Mouse (Mus musculus) intestine, embryonic 15.5 days (tissue): ENCODE measurements around the gene Cavin1. TPM values are rescaled to one million over a fixed set of nuclear protein-coding genes. Genes with fewer than 3 reads are reported as not detected.

Experiments
- ATAC-seq: fragments of 200-750 bp; cut with Nextera tagmentation; 2 replicates; pipeline ENCODE4 v1.8.0; 2017; ENCODE audit warnings: moderate TSS enrichment, moderate library complexity
- H3K27ac ChIP-seq: fragments of 300-500 bp; sonication (generic); 2 replicates; pipeline ENCODE4 v1.5.1; 2015; ENCODE audit warnings: mild to moderate bottlenecking, inconsistent platforms
- H3K27me3 ChIP-seq: fragments of 300-500 bp; sonication (generic); replicated peaks from 2 replicates; pipeline ENCODE4 v1.6.1; 2015; ENCODE audit warnings: inconsistent platforms
- H3K36me3 ChIP-seq: fragments of 300-500 bp; sonication (generic); 2 replicates; pipeline ENCODE4 v1.6.1; 2015; ENCODE audit warnings: inconsistent platforms
- H3K4me1 ChIP-seq: fragments of 300-500 bp; sonication (generic); replicated peaks from 2 replicates; pipeline ENCODE4 v1.6.1; 2015; ENCODE audit warnings: inconsistent platforms
- H3K4me2 ChIP-seq: fragments of 300-500 bp; sonication (generic); replicated peaks from 2 replicates; pipeline ENCODE4 v1.6.1; 2015; ENCODE audit warnings: mild to moderate bottlenecking, inconsistent platforms
- H3K4me3 ChIP-seq: fragments of 300-500 bp; sonication (generic); replicated peaks from 2 replicates; pipeline ENCODE4 v1.5.1; 2015; ENCODE audit warnings: inconsistent platforms
- H3K9ac ChIP-seq: fragments of 300-500 bp; sonication (generic); 2 replicates; pipeline ENCODE4 v1.6.1; 2015; ENCODE audit warnings: inconsistent platforms
- H3K9me3 ChIP-seq: fragments of 300-500 bp; sonication (generic); 2 replicates; pipeline ENCODE4 v1.6.1; 2016; ENCODE audit warnings: inconsistent platforms
- WGBS: fragments of 180-500 bp; shearing (Covaris S2); methylation state at CpG from one replicate; pipeline ENCODE4 v1.1.7; 2015; 5-methylcytosine and 5-hydroxymethylcytosine counted together
- polyA plus RNA-seq: library from polyadenylated mRNA; unstranded; fragments of >200 nt; fragmentation: Nextera tagmentation; extraction: Ambion mirVana; gene quantifications from 2 replicates; pipeline ENCODE4 v1.2.1, GENCODE M21; 2015

The Cavin1 gene
- polyA plus RNA-seq, 1 experiment from 2014 or later, result 237 TPM

GRCm38 (mm10) chr11:100920887-100921624, 49.6 kb downstream of the Cavin1 start:
- no peaks in the 10 kb centered on the region for H3K27me3 ChIP-seq
- no peak overlapping the region for H3K4me2 ChIP-seq
- 82% methylated on average over 4 of the region's 4 CpGs for WGBS
- no peak for ATAC-seq
- no peaks in the 10 kb centered on the region for H3K4me1 ChIP-seq
- no peak overlapping the region for H3K27ac ChIP-seq
- no peaks in the 10 kb centered on the region for H3K36me3 ChIP-seq
- no peak overlapping the region for H3K4me3 ChIP-seq
- no peak overlapping the region for H3K9ac ChIP-seq
- H3K9me3 ChIP-seq, result no peaks in the 10 kb centered on the region

- no peaks in the 10 kb centered on the region for H3K36me3 ChIP-seq
- no peak overlapping the region for H3K4me2 ChIP-seq
- no peak overlapping the region for H3K9ac ChIP-seq
- WGBS, result 91% methylated on average over 5 of the region's 5 CpGs
- H3K27me3 ChIP-seq, result no peaks in the 10 kb centered on the region
- H3K9me3 ChIP-seq, result no peaks in the 10 kb centered on the region
- no peaks in the 10 kb centered on the region for H3K4me1 ChIP-seq
- H3K4me3 ChIP-seq, result no peak overlapping the region
- no peak overlapping the region for H3K27ac ChIP-seq
- no peak for ATAC-seq
These were observed 52.7 kb downstream of the Cavin1 start for GRCm38 (mm10) chr11:100918007-100918406.

- ATAC-seq, result no peak
- no peak overlapping the region for H3K27ac ChIP-seq
- 92% methylated on average over 4 of the region's 4 CpGs for WGBS
These were observed 54.2 kb downstream of the Cavin1 start for GRCm38 (mm10) chr11:100916432-100916971.

GRCm38 (mm10) chr11:100915063-100915462, 55.6 kb downstream of the Cavin1 start:
- no peak overlapping the region for H3K9ac ChIP-seq
- H3K4me1 ChIP-seq, result 0 out of 2 replicates have a peak, but pooled peaks cover 3% of the 10 kb centered on the region
- H3K4me3 ChIP-seq, result no peak overlapping the region
- H3K27me3 ChIP-seq, result no peaks in the 10 kb centered on the region
- H3K36me3 ChIP-seq, result no peaks in the 10 kb centered on the region
- H3K4me2 ChIP-seq, result no peak overlapping the region
- WGBS, result 97% methylated on average over 3 of the region's 3 CpGs
- no peak for ATAC-seq
- no peaks in the 10 kb centered on the region for H3K9me3 ChIP-seq
- no peak overlapping the region for H3K27ac ChIP-seq

More at GRCm38 (mm10) chr11:100916432-100916971, 54.2 kb downstream of the Cavin1 start:
- Histone ChIP-seq H3K27me3 (no peaks in the 10 kb centered on the region), H3K36me3 (no peaks in the 10 kb centered on the region), H3K4me3 (no peak overlapping the region), H3K4me2 (no peak overlapping the region), H3K4me1 (0 out of 2 replicates have a peak, but pooled peaks cover 3% of the 10 kb centered on the region), H3K9ac (no peak overlapping the region), H3K9me3 (no peaks in the 10 kb centered on the region)

GRCm38 (mm10) chr11:100914415-100914814, 56.3 kb downstream of the Cavin1 start:
- Histone ChIP-seq H3K9me3 (no peaks in the 10 kb centered on the region), H3K9ac (no peak overlapping the region), H3K4me3 (no peak overlapping the region), H3K27ac (no peak overlapping the region), H3K4me2 (no peak overlapping the region), H3K36me3 (no peaks in the 10 kb centered on the region), H3K4me1 (0 out of 2 replicates have a peak, but pooled peaks cover 3% of the 10 kb centered on the region), H3K27me3 (no peaks in the 10 kb centered on the region)
- 85% methylated on average over 5 of the region's 5 CpGs for WGBS
- ATAC-seq, result no peak

GRCm38 (mm10) chr11:100912401-100913155, 58.1 kb downstream of the Cavin1 start:
- no peak overlapping the region for H3K4me3 ChIP-seq
- ATAC-seq, result 0 out of 2 replicates have a peak, but pooled peaks have one; percentile 47
- peaks cover 6% of the 10 kb centered on the region for H3K36me3 ChIP-seq
- H3K4me1 ChIP-seq, result 0 out of 2 replicates have a peak, but pooled peaks cover 3% of the 10 kb centered on the region
- no peaks in the 10 kb centered on the region for H3K27me3 ChIP-seq
- no peak overlapping the region for H3K4me2 ChIP-seq
- no peak overlapping the region for H3K9ac ChIP-seq
- H3K27ac ChIP-seq, result no peak overlapping the region
- WGBS, result 66% methylated on average over 17 of the region's 17 CpGs
- H3K9me3 ChIP-seq, result no peaks in the 10 kb centered on the region

GRCm38 (mm10) chr11:100908567-100908966, 62.1 kb downstream of the Cavin1 start:
- no peak overlapping the region for H3K4me2 ChIP-seq
- H3K4me3 ChIP-seq, result no peak overlapping the region
- 84% methylated on average over 9 of the region's 9 CpGs for WGBS
- no peak overlapping the region for H3K27ac ChIP-seq
- H3K36me3 ChIP-seq, result peaks cover 6% of the 10 kb centered on the region
- H3K4me1 ChIP-seq, result 0 out of 2 replicates have a peak, but pooled peaks cover 3% of the 10 kb centered on the region
- no peak for ATAC-seq
- no peak overlapping the region for H3K9ac ChIP-seq
- H3K27me3 ChIP-seq, result no peaks in the 10 kb centered on the region
- no peaks in the 10 kb centered on the region for H3K9me3 ChIP-seq

GRCm38 (mm10) chr11:100908112-100908511, 62.6 kb downstream of the Cavin1 start:
- Histone ChIP-seq H3K27ac (no peak overlapping the region), H3K9ac (no peak overlapping the region), H3K4me3 (no peak overlapping the region), H3K36me3 (peaks cover 8% of the 10 kb centered on the region), H3K4me2 (no peak overlapping the region), H3K4me1 (0 out of 2 replicates have a peak, but pooled peaks cover 3% of the 10 kb centered on the region), H3K27me3 (no peaks in the 10 kb centered on the region), H3K9me3 (no peaks in the 10 kb centered on the region)
- no peak for ATAC-seq
- WGBS, result 69% methylated on average over 2 of the region's 2 CpGs

- no peak for ATAC-seq
- no peak overlapping the region for H3K27ac ChIP-seq
- H3K36me3 ChIP-seq, result peaks cover 14% of the 10 kb centered on the region
- H3K9ac ChIP-seq, result no peak overlapping the region
- WGBS, result 91% methylated on average over 4 of the region's 4 CpGs
- H3K4me2 ChIP-seq, result no peak overlapping the region
- H3K27me3 ChIP-seq, result no peaks in the 10 kb centered on the region
- no peak overlapping the region for H3K4me3 ChIP-seq
- no peaks in the 10 kb centered on the region for H3K4me1 ChIP-seq
- H3K9me3 ChIP-seq, result no peaks in the 10 kb centered on the region
These were observed 63.8 kb downstream of the Cavin1 start for GRCm38 (mm10) chr11:100906885-100907284.

Other genes starting within 250 kb of the Cavin1 start
- 26.1 and 26.3 TPM in 2 replicates for gene Rab5c, start 232.7 kb downstream of the Cavin1 start, polyA plus RNA-seq
- gene Kcnh4, start 210.9 kb downstream of the Cavin1 start, polyA plus RNA-seq, result 0.18 and 0.19 TPM in 2 replicates
- gene Hcrt, start 208.0 kb downstream of the Cavin1 start, polyA plus RNA-seq, result not detected in 2 replicates
- 4.7 and 6.7 TPM in 2 replicates for gene Ghdc, start 199.9 kb downstream of the Cavin1 start, polyA plus RNA-seq
- 24.2 and 26.8 TPM in 2 replicates for gene Stat5b, start 120.2 kb downstream of the Cavin1 start, polyA plus RNA-seq
- 5.5 and 6.0 TPM in 2 replicates for gene Stat5a, start 111.5 kb downstream of the Cavin1 start, polyA plus RNA-seq
- 45.8 and 48.9 TPM in 2 replicates for gene Stat3, start 31.3 kb downstream of the Cavin1 start, polyA plus RNA-seq
- gene Atp6v0a1, start 38.6 kb upstream of the Cavin1 start, polyA plus RNA-seq, result 35.4 and 36.2 TPM in 2 replicates
- 14.9 and 16.4 TPM in 2 replicates for gene Naglu, start 99.1 kb upstream of the Cavin1 start, polyA plus RNA-seq
- not detected in 2 replicates for gene Hsd17b1, start 107.5 kb upstream of the Cavin1 start, polyA plus RNA-seq
- gene Coasy, start 111.7 kb upstream of the Cavin1 start, polyA plus RNA-seq, result 41.8 and 43.9 TPM in 2 replicates
- gene Mlx, start 116.4 kb upstream of the Cavin1 start, polyA plus RNA-seq, result 65.0 and 65.4 TPM in 2 replicates
- 22.6 and 23.4 TPM in 2 replicates for gene Psmc3ip, start 124.5 kb upstream of the Cavin1 start, polyA plus RNA-seq
- gene Retreg3, start 149.0 kb upstream of the Cavin1 start, polyA plus RNA-seq, result 17.0 and 17.2 TPM in 2 replicates
- 58.7 and 59.2 TPM in 2 replicates for gene Tubg1, start 149.1 kb upstream of the Cavin1 start, polyA plus RNA-seq
- gene Tubg2, start 185.0 kb upstream of the Cavin1 start, polyA plus RNA-seq, result 4.4 and 4.8 TPM in 2 replicates
- 0.82 and 1.0 TPM in 2 replicates for gene Cntnap1, start 199.6 kb upstream of the Cavin1 start, polyA plus RNA-seq
- gene Plekhh3, start 200.5 kb upstream of the Cavin1 start, polyA plus RNA-seq, result 11.1 and 12.7 TPM in 2 replicates
- 0.25 and 0.36 TPM in 2 replicates for gene Ccr10, start 204.6 kb upstream of the Cavin1 start, polyA plus RNA-seq